Mouse (Mus musculus) left cerebral cortex, postnatal 36 days (tissue): ENCODE results near the gene Cnga3. TPM values are rescaled to one million over a fixed set of nuclear protein-coding genes. Genes with fewer than 3 reads are reported as not detected.

Source experiments
- DNase-seq, 2 experiments: peaks; one replicate each; pipeline ENCODE4 v3.0.0; 2021 to 2022; ENCODE audit warnings: low spot score in 2 of 2, mixed read lengths in 1 of 2
- intact Hi-C: fragments of 180-260 bp; cut with DNase I; formaldehyde crosslinking; loops from one replicate; pipeline ENCODE4 v1.15.1; 2025
- total RNA-seq, 2 experiments: library from RNA; stranded (reverse); gene quantifications; 2 replicates each; pipeline ENCODE4 v1.2.3; 2021

Gene Cnga3
- total RNA-seq, result under 1 TPM in 1 of 2 experiments, not detected in 1; 0.29 TPM

DNA sequence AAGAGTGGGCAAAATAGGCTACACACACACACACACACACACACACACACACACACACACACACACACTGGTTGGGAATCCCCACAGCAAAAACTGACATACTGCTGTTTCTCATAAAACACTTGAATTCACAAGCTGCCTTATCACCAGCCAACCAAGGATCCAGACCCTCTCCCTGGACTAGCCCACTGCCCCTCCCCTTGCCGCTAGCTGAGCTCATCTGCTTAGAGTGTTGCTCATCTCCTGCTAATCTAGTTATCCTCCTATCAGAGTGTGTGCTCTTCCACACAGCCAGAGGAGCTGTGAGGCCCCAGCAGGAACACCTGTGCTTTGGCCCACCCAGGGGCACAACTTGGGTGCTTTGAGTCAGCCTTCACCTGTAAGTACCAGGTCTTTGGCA, at the start of gene Cnga3:
Gene Cnga3, plus strand, starts transcription at position 291 of the 400 bp plus-strand sequence.
- intact Hi-C loops, result no loop called here
- no peak for DNase-seq

DNA sequence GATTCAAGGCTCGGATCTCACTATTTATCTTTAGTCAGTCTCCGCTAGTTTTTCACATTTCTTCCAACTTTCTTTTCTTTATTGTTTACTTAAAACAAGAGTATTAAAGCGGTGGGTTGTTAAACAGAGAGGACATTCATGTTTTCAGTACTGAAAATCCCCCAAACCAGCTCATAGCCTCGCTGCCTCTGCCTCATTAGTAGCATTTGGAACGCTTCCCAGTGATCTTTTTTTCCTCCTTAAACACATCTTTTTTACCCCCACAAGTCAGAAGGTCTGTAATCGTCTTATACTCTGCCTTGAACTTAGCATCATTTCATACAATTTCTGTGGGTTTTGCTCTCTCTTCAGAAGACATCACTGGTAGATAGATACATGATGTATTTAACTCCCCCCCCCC, 48.2 kb upstream of the Cnga3 start:
- no peak for DNase-seq
- intact Hi-C loops, result no loop called here

DNA sequence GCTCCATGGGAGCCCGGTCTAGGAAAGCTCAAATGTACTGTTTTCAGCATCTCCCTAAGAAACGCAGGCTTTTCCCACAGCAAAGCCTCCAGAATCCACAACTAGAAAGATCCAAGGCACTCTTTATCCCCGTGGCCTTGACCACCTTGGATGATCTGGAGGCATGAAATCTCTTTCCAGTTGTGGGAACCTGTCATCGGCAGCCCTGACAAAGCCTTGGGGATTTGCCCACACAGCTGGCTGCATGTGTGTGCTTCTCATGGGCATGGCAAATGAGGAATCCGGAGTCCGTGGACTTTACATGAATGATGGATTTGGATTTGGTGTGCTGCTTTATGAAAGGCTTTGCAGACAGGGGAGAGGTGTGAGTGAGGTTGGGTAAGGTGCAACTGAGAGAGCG, 46.3 kb upstream of the Cnga3 start:
- no peak for DNase-seq
- intact Hi-C loops, result no loop called here

DNA sequence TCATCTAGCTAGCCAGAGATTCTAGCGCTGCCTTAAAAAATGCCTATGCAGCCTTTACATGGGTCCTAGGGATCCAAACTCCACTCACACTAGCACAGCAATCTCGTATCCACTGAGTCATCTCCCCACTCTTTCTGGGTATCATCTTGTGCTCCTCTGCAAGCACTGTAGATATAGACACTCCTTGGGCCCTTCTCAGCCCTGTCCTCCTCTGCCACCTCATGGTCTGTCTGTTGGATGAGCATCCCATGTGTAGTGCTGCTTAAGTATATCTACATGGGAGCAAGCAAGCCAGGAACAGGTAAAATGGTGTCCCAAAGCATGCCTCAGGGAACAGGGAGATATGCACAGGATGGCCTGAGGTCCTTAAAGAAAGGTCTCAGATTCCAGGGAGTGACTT, 36.4 kb upstream of the Cnga3 start:
- intact Hi-C loops, result loop anchor here (10.0 kb wide), 1 partner anchor 243 kb away; no protein-coding TSS in a partner anchor
- DNase-seq, result no peak

DNA sequence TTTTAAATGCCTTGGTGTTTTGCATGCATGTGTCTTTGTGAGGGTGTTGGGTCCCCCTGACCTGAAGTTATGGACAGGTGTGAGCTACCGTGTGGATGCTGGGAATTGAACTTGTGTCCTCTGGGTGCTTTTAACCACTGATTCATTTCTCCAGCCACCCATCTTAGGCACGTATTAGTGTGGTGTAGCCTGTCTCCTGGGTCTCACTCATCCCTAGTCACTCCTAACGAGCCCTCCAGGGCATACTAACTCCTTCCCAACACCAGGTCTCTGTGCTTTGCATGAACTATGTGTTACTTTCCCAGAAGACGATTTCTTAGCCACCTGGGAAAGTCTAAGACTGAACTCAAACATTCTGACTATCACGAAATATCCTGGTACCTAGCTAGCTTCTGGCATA, 34.4 kb upstream of the Cnga3 start:
- intact Hi-C loops, result loop anchor here (10.0 kb wide), 1 partner anchor 245 kb away; no protein-coding TSS in a partner anchor
- DNase-seq, result no peak

- DNase-seq, result no peak
- intact Hi-C loops, result no loop called here
Measured at GRCm38 (mm10) chr1:37187050-37187449, 27.2 kb upstream of the Cnga3 start.

GRCm38 (mm10) chr1:37194607-37195006, 19.6 kb upstream of the Cnga3 start:
- peak in 1 of 2 experiments; percentile 17 for DNase-seq
- intact Hi-C loops, result loop anchor here (5.0 kb wide), 1 partner anchor 58 kb away; no protein-coding TSS in a partner anchor

DNA sequence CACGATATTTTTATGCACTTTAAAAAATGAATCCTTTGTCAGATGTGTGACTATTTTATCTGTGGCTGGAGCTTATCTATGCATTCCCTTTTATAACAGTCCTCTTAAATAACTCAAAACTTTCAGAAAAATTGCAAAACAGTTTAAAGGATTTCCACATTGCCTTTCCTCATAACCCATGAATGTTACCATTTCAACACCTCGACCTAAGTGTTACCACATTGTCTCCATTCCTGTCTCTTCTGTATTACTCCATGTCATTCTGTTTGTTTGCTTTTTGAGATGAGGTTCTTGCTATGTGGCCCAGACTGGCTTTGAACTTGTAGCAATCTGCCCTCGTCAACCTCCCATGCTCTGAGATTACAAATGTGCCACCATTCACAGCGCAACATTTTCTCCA, 12.8 kb upstream of the Cnga3 start:
- intact Hi-C loops, result no loop called here

DNA sequence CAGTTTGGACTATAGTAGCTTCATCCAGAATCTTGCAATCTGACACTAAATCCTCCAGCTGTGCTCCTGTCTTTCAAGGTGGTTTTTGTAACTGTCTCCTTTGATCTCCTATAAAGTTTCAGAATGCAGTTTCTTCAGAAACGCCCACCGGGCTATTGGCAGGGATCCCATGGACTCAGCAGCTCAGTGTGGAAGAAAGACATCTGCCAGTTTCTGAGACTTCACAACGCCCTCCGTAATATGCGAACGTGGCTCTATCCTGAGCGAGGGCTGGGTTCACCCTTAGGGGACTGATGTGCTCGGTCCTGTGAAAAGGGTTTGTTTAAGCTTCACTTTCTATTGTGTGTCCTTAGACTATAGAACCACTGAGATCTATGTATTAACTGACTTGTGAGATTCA, 6.5 kb upstream of the Cnga3 start:
- DNase-seq, result no peak
- intact Hi-C loops, result no loop called here

More for the DNA sequence above, 12.8 kb upstream of the Cnga3 start:
- DNase-seq, result no peak

DNA sequence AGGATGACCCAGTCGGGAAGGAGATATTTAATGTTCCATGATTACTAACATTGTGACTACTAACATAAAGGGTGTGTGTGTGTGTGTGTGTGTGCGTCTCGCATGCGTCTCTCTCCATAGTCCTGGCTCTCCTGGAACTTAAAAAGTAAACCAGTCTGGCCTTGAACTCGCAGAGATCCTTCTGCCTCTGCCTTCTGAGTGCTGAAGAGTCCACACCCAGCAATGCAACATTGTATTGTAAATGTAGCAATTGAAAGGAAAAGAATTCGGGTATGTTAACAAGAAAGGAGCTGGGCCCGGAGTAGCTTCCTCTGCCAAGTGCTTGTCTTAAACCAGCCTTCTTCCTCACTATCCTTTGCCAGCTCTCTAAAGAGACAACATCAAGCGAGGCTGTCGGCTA, 1.9 kb upstream of the Cnga3 start:
- no peak for DNase-seq
- intact Hi-C loops, result no loop called here

DNA sequence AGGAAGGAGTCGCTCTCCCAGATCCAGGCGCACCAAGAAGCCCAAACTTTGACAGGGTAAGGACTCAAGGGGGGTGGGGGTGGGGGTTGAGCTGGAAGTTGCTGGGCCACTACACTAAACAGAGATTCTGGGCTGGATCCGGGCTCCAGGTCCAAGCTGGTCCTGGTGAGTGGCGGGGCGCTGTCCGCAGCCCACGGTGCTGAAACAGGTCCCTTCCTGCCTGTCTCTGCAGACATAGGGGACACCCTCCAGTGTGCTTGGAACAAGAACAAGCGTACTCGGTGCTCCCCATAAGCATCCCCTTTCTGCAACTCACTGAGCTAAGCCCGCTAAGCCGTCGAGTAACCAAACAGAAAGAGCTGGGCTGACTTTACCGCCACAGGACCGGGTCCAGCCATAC, 4.2 kb downstream of the Cnga3 start:
- intact Hi-C loops, result no loop called here
- no peak for DNase-seq

DNA sequence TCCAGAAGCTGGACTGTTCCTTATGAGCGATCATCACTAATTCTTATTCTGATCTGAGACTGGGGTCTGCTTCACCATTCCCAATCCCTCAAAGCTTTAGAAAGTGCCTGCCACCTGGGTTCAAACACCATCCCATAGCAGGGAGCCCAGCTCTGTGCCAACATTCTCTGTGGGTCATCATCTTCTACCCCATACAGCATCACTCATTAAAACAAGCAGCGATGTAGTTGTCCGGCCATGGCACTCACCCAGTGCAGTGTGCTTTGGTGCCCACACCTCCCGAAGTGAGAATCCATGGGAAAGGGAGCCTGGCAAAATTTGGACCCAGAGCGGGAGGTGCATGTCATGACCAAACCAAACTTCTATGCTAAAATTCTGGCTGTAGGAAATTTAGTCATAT, 5.4 kb downstream of the Cnga3 start:
- DNase-seq, result no peak
- intact Hi-C loops, result no loop called here

GRCm38 (mm10) chr1:37220134-37220907, 6.1 kb downstream of the Cnga3 start:
- DNase-seq, result peak; percentile 82
- intact Hi-C loops, result no loop called here

GRCm38 (mm10) chr1:37222002-37222401, 7.8 kb downstream of the Cnga3 start:
- DNase-seq, result no peak
- intact Hi-C loops, result no loop called here

DNA sequence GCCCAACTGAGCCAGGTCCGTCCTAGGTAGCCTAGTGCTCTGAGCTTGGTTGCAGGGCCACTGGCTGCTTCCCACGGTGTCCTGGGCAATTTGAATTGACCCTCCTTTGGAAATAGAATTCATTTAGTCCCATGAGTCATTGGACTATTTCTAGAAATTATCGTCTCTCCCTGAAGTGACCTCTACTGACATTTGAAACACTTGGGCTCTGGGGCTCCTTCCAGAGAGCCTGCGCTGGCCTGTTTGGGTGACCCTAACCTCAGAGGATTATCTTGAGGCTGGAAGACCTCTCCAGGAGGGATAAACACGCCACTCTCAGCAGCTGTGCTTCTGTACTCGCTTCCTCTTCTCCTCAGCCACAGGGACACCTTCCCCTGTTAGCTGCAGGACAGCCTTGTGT, 16.2 kb downstream of the Cnga3 start:
- no peak for DNase-seq
- intact Hi-C loops, result no loop called here

DNA sequence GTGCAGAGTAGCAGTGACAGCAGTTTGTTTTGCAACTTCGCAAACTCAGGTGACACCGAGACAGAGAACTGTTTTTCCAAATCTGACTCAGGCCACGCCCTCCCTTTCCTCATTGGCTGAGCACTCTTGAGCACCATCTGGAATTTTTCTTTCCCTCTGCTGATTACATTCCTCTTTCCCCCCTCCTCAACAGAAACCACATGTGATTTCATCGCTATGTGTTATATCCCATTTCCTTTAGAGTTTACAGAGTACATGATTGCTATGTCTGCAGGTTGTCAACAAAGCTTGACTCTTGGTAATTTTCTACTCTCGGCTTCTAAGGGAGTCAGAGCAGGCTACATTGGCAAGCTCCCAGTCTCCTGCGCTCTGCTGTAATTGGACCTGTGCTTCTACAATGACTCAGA, 17.1 kb downstream of the Cnga3 start:
- peak; percentile 26 to 28 for DNase-seq

GRCm38 (mm10) chr1:37239045-37239635, 24.9 kb downstream of the Cnga3 start:
- no peak for DNase-seq
- intact Hi-C loops, result no loop called here

More for the DNA sequence above, 17.1 kb downstream of the Cnga3 start:
- intact Hi-C loops, result no loop called here

- intact Hi-C loops, result no loop called here
- no peak for DNase-seq
Measured at GRCm38 (mm10) chr1:37242253-37242652, 28.0 kb downstream of the Cnga3 start.

- DNase-seq, result no peak
- intact Hi-C loops, result no loop called here
Measured at GRCm38 (mm10) chr1:37246476-37246875, 32.2 kb downstream of the Cnga3 start.

DNA sequence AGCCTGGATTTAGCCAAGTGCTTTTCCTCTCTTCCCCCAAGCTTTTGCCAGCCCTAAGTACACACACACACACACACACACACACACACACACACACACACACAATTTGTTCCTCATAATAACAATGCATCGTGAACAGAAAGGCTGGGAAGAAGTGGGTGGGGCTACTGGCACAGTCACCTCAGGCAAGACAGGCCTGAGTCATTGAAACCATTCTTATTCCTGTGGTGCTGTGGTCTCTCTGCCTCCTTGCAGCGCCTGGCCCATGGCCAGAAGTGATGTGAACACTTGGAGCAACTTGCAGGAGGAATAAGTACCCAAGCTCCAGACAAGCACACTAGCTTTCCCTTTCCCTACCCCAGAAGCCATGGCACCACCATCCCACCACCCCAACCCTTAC, 34.2 kb downstream of the Cnga3 start:
- intact Hi-C loops, result no loop called here
- DNase-seq, result peak; percentile 12 to 37
